Mouse (Mus musculus): ENCODE data around the gene Eno4.

GRCm38 (mm10) chr19:58979436-58980055, 36.3 kb downstream of the Eno4 start:
- no peak for TF ChIP-seq POLR2A (IDR thresholded peaks at IDR 0.05; ENCODE audit: insufficient read depth, low read depth, low read length)
- TF ChIP-seq CTCF (IDR thresholded peaks at IDR 0.05; ENCODE audit: insufficient read depth, low read depth, low read length), result no peak

Measured in olfactory bulb, adult 2 months (tissue).